Mouse (Mus musculus): ENCODE data around the gene Ppp6r2. TPM values are rescaled to one million over a fixed set of nuclear protein-coding genes. Genes with fewer than 3 reads are reported as not detected.

Ppp6r2 gene
- total and polyA plus RNA-seq, 2 experiments from 2014 or later, result 71.2 to 290 TPM

DNA sequence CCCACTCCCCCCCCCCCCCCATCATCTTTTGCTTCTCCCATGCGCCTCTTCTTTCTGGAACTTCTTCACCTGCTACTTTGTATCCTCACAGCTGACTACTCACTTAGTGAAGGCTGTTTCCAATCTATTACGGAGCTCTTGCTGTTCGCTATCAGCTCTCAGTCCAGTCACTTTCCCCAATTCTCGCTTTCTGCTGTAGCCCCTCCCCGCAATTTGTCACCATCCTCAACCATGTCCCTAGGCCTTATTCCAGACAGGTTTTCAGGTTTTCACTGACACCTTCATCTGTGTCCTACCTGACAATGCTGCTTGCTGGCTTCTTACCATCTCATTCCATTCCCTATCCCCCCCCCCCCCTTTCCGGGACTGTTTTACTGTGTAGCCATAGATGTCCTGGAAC lies 1.1 kb downstream of the Ppp6r2 start:
- Histone ChIP-seq H3K9me3 (ENCODE audit: low read length) (no peaks in the 10 kb centered on the region), H3K4me1 (ENCODE audit: insufficient read depth, low read length) (peaks cover 12% of the 10 kb centered on the region; the same call in 1 of the 2 replicates), H3K4me2 (ENCODE audit: low read depth, low read length) (peak overlapping the region; percentile 90), H3K27ac (no peak overlapping the region), H3K36me3 (ENCODE audit: insufficient read depth, low read length) (no peaks in the 10 kb centered on the region; the same call in 1 of the 2 replicates), H3K9ac (replicated peaks; ENCODE audit: low read length) (peak overlapping the region; percentile 97), H3K27me3 (ENCODE audit: insufficient read depth, low read length) (no peaks in the 10 kb centered on the region), H3K4me3 (ENCODE audit: low read length) (peak overlapping the region; percentile 98)
- DNase-seq (ENCODE audit: low spot score) (no peak), ATAC-seq (no peak)
- TF ChIP-seq CTCF (IDR thresholded peaks at IDR 0.05; ENCODE audit: low read depth), result no peak
- 42% methylated on average over 6 of the region's 6 CpGs for WGBS

DNA sequence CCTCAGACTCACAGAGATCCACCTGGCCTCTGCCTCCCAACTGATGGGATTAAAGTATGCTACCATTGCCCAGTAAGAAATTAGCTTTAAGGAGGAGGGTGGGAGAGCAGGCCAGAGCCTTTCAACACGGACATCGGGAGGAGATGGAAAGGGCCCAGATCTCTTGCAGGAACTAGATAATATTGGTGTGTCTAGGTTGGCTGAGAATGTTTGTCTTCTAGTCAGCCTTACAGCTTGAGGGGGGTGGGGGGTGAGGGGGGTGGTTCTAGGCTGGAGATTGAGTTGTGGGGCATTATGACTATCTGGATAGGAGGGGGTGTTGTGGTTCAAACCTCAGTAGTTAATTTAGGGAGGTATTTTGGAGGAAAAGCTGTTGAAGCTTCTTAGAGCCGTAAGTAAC lies 2.2 kb downstream of the Ppp6r2 start:
- H3K9me3 ChIP-seq (ENCODE audit: low read length), result no peaks in the 10 kb centered on the region
- H3K4me3 ChIP-seq (ENCODE audit: low read length), result no peak overlapping the region
- peaks cover 12% of the 10 kb centered on the region; the same call in 1 of the 2 replicates for H3K4me1 ChIP-seq (ENCODE audit: insufficient read depth, low read length)
- H3K36me3 ChIP-seq (ENCODE audit: insufficient read depth, low read length), result no peaks in the 10 kb centered on the region; the same call in 1 of the 2 replicates
- H3K4me2 ChIP-seq (ENCODE audit: low read depth, low read length), result peak overlapping the region; percentile 38
- 85% methylated on average over 3 of the region's 3 CpGs for WGBS
- ATAC-seq (no peak), DNase-seq (ENCODE audit: low spot score) (no peak)
- H3K27me3 ChIP-seq (ENCODE audit: insufficient read depth, low read length), result no peaks in the 10 kb centered on the region
- TF ChIP-seq CTCF (IDR thresholded peaks at IDR 0.05; ENCODE audit: low read depth), result no peak
- no peak overlapping the region for H3K9ac ChIP-seq (replicated peaks; ENCODE audit: low read length)
- H3K27ac ChIP-seq, result no peak overlapping the region

GRCm38 (mm10) chr15:89214953-89215352 lies 3.6 kb downstream of the Ppp6r2 start:
- H3K4me2 ChIP-seq (ENCODE audit: low read depth, low read length), result no peak overlapping the region
- no peak for DNase-seq (ENCODE audit: low spot score)
- H3K27me3 ChIP-seq (ENCODE audit: insufficient read depth, low read length), result no peaks in the 10 kb centered on the region
- WGBS, result 93% methylated on average over 3 of the region's 3 CpGs
- no peak for ATAC-seq
- no peak overlapping the region for H3K4me3 ChIP-seq (ENCODE audit: low read length)
- no peaks in the 10 kb centered on the region; the same call in 1 of the 2 replicates for H3K36me3 ChIP-seq (ENCODE audit: insufficient read depth, low read length)
- H3K4me1 ChIP-seq (ENCODE audit: insufficient read depth, low read length), result peaks cover 12% of the 10 kb centered on the region; the same call in 1 of the 2 replicates
- H3K9me3 ChIP-seq (ENCODE audit: low read length), result no peaks in the 10 kb centered on the region
- H3K27ac ChIP-seq, result no peak overlapping the region
- TF ChIP-seq CTCF (IDR thresholded peaks at IDR 0.05; ENCODE audit: low read depth), result no peak
- H3K9ac ChIP-seq (replicated peaks; ENCODE audit: low read length), result no peak overlapping the region

DNA sequence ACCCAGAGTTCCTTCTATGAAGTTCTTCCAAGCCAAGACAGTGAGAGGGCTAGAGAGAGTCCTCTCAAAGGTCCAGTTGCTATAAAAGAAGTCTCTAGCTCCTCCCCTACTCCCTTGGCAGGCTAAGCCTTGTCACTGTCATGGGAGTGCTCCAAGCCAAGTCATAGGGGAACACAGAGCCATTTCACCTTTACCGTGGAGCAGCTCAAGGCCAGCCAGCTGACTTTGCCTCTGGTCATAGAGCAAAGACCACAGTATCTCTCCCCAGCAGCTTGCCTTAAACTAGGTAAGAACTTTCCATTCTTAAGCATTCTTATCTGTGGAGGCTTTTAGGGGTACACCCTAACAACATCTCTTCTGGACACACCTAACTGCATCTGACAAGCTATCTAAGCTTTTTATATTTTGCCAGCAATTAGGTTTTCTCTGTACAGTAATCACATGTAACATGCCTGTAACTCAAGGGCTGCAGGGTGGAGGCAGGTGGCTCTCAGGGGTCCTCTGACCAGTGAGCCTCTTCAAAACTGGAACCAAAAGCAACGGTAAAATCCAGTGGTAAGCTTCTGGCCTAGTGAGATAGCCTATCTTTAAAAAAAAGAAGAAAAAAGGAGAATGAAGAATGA lies 4.4 kb downstream of the Ppp6r2 start:
- WGBS, result 71% methylated on average over 2 of the region's 2 CpGs
- H3K9me3 ChIP-seq (ENCODE audit: low read length), result no peaks in the 10 kb centered on the region
- no peak overlapping the region for H3K9ac ChIP-seq (replicated peaks; ENCODE audit: low read length)
- peaks cover 12% of the 10 kb centered on the region; the same call in 1 of the 2 replicates for H3K4me1 ChIP-seq (ENCODE audit: insufficient read depth, low read length)
- no peaks in the 10 kb centered on the region; the same call in 1 of the 2 replicates for H3K36me3 ChIP-seq (ENCODE audit: insufficient read depth, low read length)
- ATAC-seq, result no peak
- DNase-seq (ENCODE audit: low spot score), result no peak
- no peak overlapping the region for H3K27ac ChIP-seq
- H3K4me3 ChIP-seq (ENCODE audit: low read length), result no peak overlapping the region
- no peak overlapping the region for H3K4me2 ChIP-seq (ENCODE audit: low read depth, low read length)
- H3K27me3 ChIP-seq (ENCODE audit: insufficient read depth, low read length), result no peaks in the 10 kb centered on the region
- no peak for TF ChIP-seq CTCF (IDR thresholded peaks at IDR 0.05; ENCODE audit: low read depth)

DNA sequence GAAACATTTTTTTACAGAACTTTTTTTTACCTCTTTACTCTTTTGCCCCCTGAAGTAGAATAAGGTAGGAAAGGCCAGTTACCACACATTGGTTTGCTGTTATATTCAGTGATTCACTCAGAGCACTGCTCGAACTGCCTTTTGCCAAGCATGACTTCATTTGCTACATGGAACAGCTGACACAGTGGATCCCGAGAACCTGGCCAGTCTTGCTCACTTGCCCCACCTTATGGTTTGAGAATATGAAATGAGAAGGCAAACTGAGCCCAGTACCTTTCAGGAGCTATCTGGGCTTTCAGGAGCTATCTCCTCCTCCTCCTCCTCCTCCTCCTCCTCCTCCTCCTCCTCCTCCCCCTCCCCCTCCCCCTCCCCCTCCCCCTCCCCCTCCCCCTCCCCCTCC lies 22.2 kb downstream of the Ppp6r2 start:
- H3K9me3 ChIP-seq (ENCODE audit: low read length), result no peaks in the 10 kb centered on the region
- TF ChIP-seq CTCF (IDR thresholded peaks at IDR 0.05; ENCODE audit: low read depth), result peak; percentile 25; the same call in 1 of the 2 replicates
- H3K4me2 ChIP-seq (ENCODE audit: low read depth, low read length), result no peak overlapping the region
- no peaks in the 10 kb centered on the region for H3K4me1 ChIP-seq (ENCODE audit: insufficient read depth, low read length)
- H3K36me3 ChIP-seq (ENCODE audit: insufficient read depth, low read length), result no peaks in the 10 kb centered on the region
- DNase-seq (ENCODE audit: low spot score), result peak; percentile 48
- no peak overlapping the region for H3K4me3 ChIP-seq (ENCODE audit: low read length)
- ATAC-seq, result no peak
- H3K9ac ChIP-seq (replicated peaks; ENCODE audit: low read length), result no peak overlapping the region
- WGBS, result 23% methylated on average over 2 of the region's 2 CpGs
- H3K27me3 ChIP-seq (ENCODE audit: insufficient read depth, low read length), result no peaks in the 10 kb centered on the region
- H3K27ac ChIP-seq, result no peak overlapping the region

DNA sequence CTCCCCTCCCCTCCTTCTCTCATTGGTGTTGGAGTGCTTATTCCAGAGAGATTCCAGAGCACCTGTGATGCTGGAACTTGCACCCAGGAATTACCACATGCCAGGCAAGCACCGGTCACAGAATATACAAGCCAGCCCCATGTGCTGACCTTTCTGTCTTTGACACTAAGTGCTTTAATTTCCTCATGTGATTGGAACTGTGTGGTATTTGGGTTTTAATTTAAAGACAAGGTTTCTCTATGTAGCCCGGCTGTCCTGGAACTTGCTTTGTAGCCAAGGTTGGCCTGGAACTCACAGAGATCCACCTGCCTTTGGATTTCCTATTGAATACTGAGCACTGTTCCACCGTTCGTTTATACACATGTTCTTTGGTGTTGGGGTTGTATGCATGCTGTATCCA lies 22.7 kb downstream of the Ppp6r2 start:
- Histone ChIP-seq H3K27ac (no peak overlapping the region), H3K4me3 (ENCODE audit: low read length) (no peak overlapping the region), H3K36me3 (ENCODE audit: insufficient read depth, low read length) (no peaks in the 10 kb centered on the region), H3K9ac (replicated peaks; ENCODE audit: low read length) (no peak overlapping the region), H3K4me1 (ENCODE audit: insufficient read depth, low read length) (no peaks in the 10 kb centered on the region), H3K4me2 (ENCODE audit: low read depth, low read length) (no peak overlapping the region), H3K9me3 (ENCODE audit: low read length) (no peaks in the 10 kb centered on the region), H3K27me3 (ENCODE audit: insufficient read depth, low read length) (no peaks in the 10 kb centered on the region)
- TF ChIP-seq CTCF (IDR thresholded peaks at IDR 0.05; ENCODE audit: low read depth), result no peak
- DNase-seq (ENCODE audit: low spot score), result no peak
- WGBS, result 82% methylated on average over 4 of the region's 4 CpGs
- no peak for ATAC-seq

DNA sequence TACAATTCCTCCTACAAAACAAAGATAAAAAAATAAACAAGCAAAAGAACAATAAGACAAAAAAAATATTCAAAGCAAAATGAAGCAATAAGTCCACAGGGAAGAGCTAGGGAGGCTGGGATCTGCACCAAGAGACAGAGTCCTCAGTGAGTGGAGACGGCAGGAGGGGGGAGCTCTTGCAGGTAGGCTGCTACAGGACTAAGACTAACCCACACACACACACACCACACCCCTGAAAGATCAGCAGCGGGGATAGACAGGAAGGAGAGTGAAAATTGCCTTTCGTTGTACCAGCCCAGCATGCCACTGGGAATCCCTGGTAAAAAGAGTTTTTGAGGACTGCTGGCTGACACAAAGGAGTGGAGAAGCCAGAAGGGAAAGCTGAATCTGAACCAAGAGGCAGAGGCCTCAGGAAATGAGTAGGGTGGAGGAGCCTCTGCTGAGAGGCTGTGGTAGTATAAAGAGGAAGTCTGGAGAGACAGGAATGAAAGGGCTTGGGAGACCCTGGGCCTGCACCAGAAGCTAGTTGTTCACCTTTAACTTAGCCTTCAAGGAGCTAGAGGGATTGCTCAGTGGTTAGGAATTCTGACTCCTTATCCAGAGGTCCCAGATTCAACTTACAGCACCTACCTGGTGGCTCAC lies 28.5 kb downstream of the Ppp6r2 start:
- H3K27ac ChIP-seq, result no peak overlapping the region
- H3K9me3 ChIP-seq (ENCODE audit: low read length), result no peaks in the 10 kb centered on the region
- H3K36me3 ChIP-seq (ENCODE audit: insufficient read depth, low read length), result peaks cover 10% of the 10 kb centered on the region
- H3K4me2 ChIP-seq (ENCODE audit: low read depth, low read length), result no peak overlapping the region
- TF ChIP-seq CTCF (IDR thresholded peaks at IDR 0.05; ENCODE audit: low read depth), result no peak
- no peaks in the 10 kb centered on the region for H3K4me1 ChIP-seq (ENCODE audit: insufficient read depth, low read length)
- no peak overlapping the region for H3K9ac ChIP-seq (replicated peaks; ENCODE audit: low read length)
- ATAC-seq (no peak), DNase-seq (ENCODE audit: low spot score) (no peak)
- no peaks in the 10 kb centered on the region for H3K27me3 ChIP-seq (ENCODE audit: insufficient read depth, low read length)
- no peak overlapping the region for H3K4me3 ChIP-seq (ENCODE audit: low read length)
- 52% methylated on average over 3 of the region's 3 CpGs for WGBS

Data from hindbrain, postnatal 0 days (tissue).